Mouse (Mus musculus) erythroid progenitor cell, adult 5-6 weeks (primary cell): ENCODE results near the gene Gm10300. TPM values are rescaled to one million over a fixed set of nuclear protein-coding genes. Genes with fewer than 3 reads are reported as not detected.
A peak's percentile ranks its signal among the peaks of the same experiment; 100 is the strongest.

Source experiments
- ATAC-seq: replicated peaks from 2 replicates; pipeline ENCODE4 v1.8.0; 2016; ENCODE audit warnings: moderate number of reproducible peaks, mild to moderate bottlenecking, moderate TSS enrichment, inconsistent platforms; ENCODE audit not compliant: poor library complexity, low FRiP score, severe bottlenecking
- total RNA-seq, 2 experiments: library from RNA; stranded (forward) in 1 of 2; stranded (reverse) in 1 of 2; fragments of 150-400 nt in 1 of 2; fragments of 186-747, 209-891 nt in 1 of 2; gene quantifications; 2 replicates each; pipeline versions ENCODE4 v1.2.3 to v1.2.4; 2015 to 2017; ENCODE audit warnings: low replicate concordance in 2 of 2

Gene Gm10300
- total RNA-seq (2015; ENCODE audit: low replicate concordance): not detected in 2 replicates
- total RNA-seq (2017; ENCODE audit: low replicate concordance): 0.64 and 1.4 TPM in 2 replicates

GRCm38 (mm10) chr4:132074077-132074932, at the start of gene Gm10300:
Gm10300 (plus strand) TSS chr4:132074697.
- no peak for ATAC-seq

GRCm38 (mm10) chr4:132025264-132025663, 49.2 kb upstream of the Gm10300 start:
- no peak for ATAC-seq

GRCm38 (mm10) chr4:132025738-132026527, 48.6 kb upstream of the Gm10300 start:
- ATAC-seq: peak; percentile 67

DNA sequence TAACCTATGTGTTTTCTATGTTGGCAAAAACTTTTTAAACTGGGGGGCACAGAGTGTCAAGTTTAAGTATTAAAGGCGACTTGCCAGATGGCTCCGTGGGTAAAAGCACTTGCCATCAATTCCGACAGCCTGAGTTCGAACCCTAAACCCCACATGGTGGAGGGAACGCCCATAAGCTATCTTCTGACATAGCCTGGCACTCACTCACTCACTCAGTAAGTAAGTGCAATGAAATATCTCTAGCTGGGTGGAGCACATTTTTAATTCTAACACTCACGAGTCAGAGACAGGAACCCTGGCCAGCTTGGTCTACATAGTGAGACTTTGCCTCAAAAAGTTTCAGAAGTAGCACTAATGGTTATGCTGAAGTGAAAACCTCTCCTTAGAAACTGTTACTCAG, 47.3 kb upstream of the Gm10300 start:
- peak; percentile 84 for ATAC-seq

DNA sequence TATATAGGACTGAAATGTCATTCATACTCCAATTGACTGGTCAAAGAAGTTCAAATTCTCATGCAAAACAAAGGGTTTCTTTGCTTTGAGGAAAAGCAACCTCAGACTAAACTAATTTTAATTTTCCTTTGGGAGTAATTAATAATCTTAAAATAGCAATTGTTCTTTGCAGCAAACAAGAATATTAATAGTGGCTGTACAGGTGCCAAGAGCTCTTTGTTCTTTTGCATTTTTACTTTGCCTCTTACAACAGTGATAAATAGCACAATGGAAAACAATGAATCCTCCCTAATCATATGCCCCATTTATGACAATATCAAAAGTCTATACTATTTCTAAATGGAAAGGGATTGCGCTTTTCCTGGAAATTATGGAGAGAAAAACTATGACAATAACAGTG, 46.7 kb upstream of the Gm10300 start:
- no peak for ATAC-seq

GRCm38 (mm10) chr4:132029851-132030741, 44.4 kb upstream of the Gm10300 start:
- no peak for ATAC-seq

DNA sequence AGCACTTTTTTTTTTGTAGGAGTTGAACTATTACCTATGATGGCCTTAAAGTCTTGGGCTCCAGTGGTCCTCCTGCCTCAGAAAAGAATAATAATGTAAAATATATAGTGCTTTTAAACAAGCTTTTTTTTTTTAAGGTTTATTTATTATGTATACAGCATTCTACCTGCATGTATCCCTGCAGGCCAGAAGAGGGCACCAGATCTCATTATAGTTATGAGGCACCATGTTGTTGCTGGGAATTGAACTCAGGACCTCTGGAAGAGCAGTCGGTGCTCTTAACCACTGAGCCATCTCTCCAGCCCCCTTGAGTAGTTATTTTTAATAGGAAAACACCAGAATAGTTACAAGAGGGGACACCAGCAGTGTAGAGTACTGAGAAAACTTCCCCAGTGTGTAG, 41.3 kb upstream of the Gm10300 start:
- no peak for ATAC-seq

DNA sequence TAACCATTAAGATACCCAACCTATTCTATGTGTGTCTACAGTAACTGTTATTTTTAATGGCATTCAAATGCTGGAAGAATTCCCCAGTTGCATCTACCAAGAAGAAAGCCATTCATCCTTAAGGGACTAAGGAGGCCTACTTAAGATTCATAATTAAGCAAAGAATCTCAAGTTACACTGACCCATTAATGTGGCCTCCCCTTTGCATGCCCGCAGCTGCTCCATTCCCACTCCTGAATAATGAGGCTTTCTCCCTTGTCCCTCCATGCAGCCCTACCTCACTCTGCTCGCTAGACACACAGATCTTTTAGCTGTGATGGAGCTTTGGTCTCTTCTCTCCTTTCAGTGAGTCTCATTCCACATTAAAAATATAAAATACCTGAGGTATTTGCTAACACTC, 40.3 kb upstream of the Gm10300 start:
- no peak for ATAC-seq

- no peak for ATAC-seq
Measured at GRCm38 (mm10) chr4:132037137-132037536, 37.4 kb upstream of the Gm10300 start.

DNA sequence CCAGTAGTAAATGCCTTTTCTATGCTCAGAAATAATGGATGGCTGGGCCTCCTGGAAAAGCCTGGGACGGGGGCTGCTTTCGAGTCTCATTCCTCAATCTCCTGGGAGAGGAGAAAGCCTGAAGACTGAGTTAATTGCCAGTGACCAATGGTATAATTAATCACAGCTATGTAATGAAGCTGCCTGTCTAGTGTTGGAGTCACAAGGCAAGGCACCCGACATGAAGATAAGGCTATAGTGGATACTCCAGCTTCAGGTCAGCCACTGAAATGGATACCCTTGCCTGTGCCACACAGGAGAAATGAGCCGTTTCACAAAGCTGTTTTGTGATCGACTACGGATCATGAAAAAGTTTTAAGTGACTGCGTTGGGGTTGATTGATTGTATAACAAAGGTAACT, 36.5 kb upstream of the Gm10300 start:
- no peak for ATAC-seq

- no peak for ATAC-seq
Measured at GRCm38 (mm10) chr4:132038809-132039208, 35.7 kb upstream of the Gm10300 start.

- ATAC-seq: 0 out of 2 replicates have a peak, but pooled peaks have one; percentile 35
Measured at GRCm38 (mm10) chr4:132039521-132039920, 35.0 kb upstream of the Gm10300 start.

- peak; percentile 62 for ATAC-seq
Measured at GRCm38 (mm10) chr4:132039975-132040645, 34.4 kb upstream of the Gm10300 start.

GRCm38 (mm10) chr4:132041471-132042332, 32.8 kb upstream of the Gm10300 start:
- no peak for ATAC-seq

- no peak for ATAC-seq
Measured at GRCm38 (mm10) chr4:132043726-132044125, 30.8 kb upstream of the Gm10300 start.

- no peak for ATAC-seq
Measured at GRCm38 (mm10) chr4:132048011-132048991, 26.2 kb upstream of the Gm10300 start.

DNA sequence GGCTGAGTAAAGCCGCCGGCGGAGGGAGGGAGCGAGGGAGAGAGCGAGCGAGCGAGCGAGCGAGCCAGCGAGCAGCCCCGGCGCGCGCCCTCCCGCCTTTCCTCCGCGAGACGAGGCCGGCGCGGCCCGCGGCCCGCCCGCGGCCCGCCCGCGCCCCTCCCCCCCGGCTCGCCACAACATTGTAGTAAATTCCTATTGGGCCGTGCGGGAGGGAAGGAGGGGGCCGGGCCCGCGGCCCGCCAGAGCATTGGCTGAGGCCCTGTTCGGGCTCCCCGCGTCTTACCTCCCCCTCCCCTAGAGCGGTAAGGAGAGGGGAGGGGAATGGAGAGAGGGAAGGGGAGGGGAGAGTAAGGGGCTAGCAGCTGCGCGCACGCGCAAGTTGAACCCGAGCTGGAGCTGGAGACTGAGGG, 25.5 kb upstream of the Gm10300 start:
- ATAC-seq: peak; percentile 88
